Mouse (Mus musculus) forebrain, embryonic 14.5 days (tissue): ENCODE measurements at regions not wholly inside any gene's neighbourhood (a gene's known extent, or its start where the extent isn't known, plus 50 kb on each side); places are given as distances from the start of the nearest gene placed in this dataset.
A peak's percentile ranks its signal among the peaks of the same experiment; 100 is the strongest.

Experiments
- ATAC-seq: fragments of 200-750 bp; cut with Nextera tagmentation; 2 replicates; pipeline ENCODE4 v1.8.0; 2017; ENCODE audit warnings: mild to moderate bottlenecking, moderate library complexity
- DNase-seq: peaks from one replicate; pipeline ENCODE4 v3.0.0-alpha.2; 2015; ENCODE audit warnings: low spot score
- H3K27ac ChIP-seq: fragments of 300-500 bp; sonication (generic); 2 replicates; pipeline ENCODE4 v1.5.1; 2014; ENCODE audit warnings: low read depth, mild to moderate bottlenecking, control low read depth, low read length, moderate library complexity
- H3K27me3 ChIP-seq: fragments of 300-500 bp; sonication (generic); replicated peaks from 2 replicates; pipeline ENCODE4 v1.6.1; 2014; ENCODE audit warnings: low read length, control low read depth, mixed read lengths; ENCODE audit not compliant: control insufficient read depth, insufficient read depth
- H3K36me3 ChIP-seq: fragments of 300-500 bp; sonication (generic); 2 replicates; pipeline ENCODE4 v1.6.1; 2014; ENCODE audit warnings: low read length, control low read depth; ENCODE audit not compliant: control insufficient read depth, insufficient read depth
- H3K4me1 ChIP-seq: fragments of 300-500 bp; sonication (generic); 2 replicates; pipeline ENCODE4 v1.6.1; 2014; ENCODE audit warnings: antibody characterized with exemption, low read length, control low read depth; ENCODE audit not compliant: control insufficient read depth, insufficient read depth
- H3K4me2 ChIP-seq: fragments of 300-500 bp; sonication (generic); 2 replicates; pipeline ENCODE4 v1.6.1; 2014; ENCODE audit warnings: mild to moderate bottlenecking, control low read depth, low read length
- H3K4me3 ChIP-seq: fragments of 300-500 bp; sonication (generic); 2 replicates; pipeline ENCODE4 v1.5.1; 2014; ENCODE audit warnings: low read depth, low read length, control low read depth
- H3K9ac ChIP-seq: fragments of 300-500 bp; sonication (generic); 2 replicates; pipeline ENCODE4 v1.6.1; 2014; ENCODE audit warnings: mild to moderate bottlenecking, low read length, control low read depth, moderate library complexity
- H3K9me3 ChIP-seq: fragments of 300-500 bp; sonication (generic); replicated peaks from 2 replicates; pipeline ENCODE4 v1.6.1; 2016; ENCODE audit warnings: low read length, control low read depth, mixed read lengths; ENCODE audit not compliant: control insufficient read depth
- WGBS: fragments of 180-500 bp; shearing (Covaris S2); extraction: QIAGEN DNeasy Blood & Tissue Kit; methylation state at CpG from one replicate; pipeline ENCODE4 v1.1.7; 2014; 5-methylcytosine and 5-hydroxymethylcytosine counted together

- Histone ChIP-seq H3K4me2 (no peak overlapping the region), H3K9me3 (no peaks in the 10 kb centered on the region), H3K27ac (no peak overlapping the region), H3K4me1 (no peaks in the 10 kb centered on the region), H3K36me3 (no peaks in the 10 kb centered on the region), H3K27me3 (no peaks in the 10 kb centered on the region), H3K9ac (no peak overlapping the region), H3K4me3 (no peak overlapping the region)
- DNase-seq (no peak), ATAC-seq (no peak)
- 85% methylated on average over 7 of the region's 7 CpGs for WGBS
Measured at GRCm38 (mm10) chr6:31995977-31996376, 54.1 kb upstream of the 1700012A03Rik start.

- Histone ChIP-seq H3K9ac (no peak overlapping the region), H3K4me1 (no peaks in the 10 kb centered on the region), H3K4me2 (no peak overlapping the region), H3K27me3 (no peaks in the 10 kb centered on the region), H3K36me3 (no peaks in the 10 kb centered on the region), H3K9me3 (no peaks in the 10 kb centered on the region), H3K4me3 (no peak overlapping the region), H3K27ac (no peak overlapping the region)
- ATAC-seq (no peak), DNase-seq (no peak)
- 77% methylated on average over 4 of the region's 4 CpGs for WGBS
Measured at GRCm38 (mm10) chr6:31995249-31995648, 54.8 kb upstream of the 1700012A03Rik start.

GRCm38 (mm10) chr6:31985698-31986097 lies 64.3 kb upstream of the 1700012A03Rik start:
- Histone ChIP-seq H3K36me3 (no peaks in the 10 kb centered on the region), H3K4me1 (no peaks in the 10 kb centered on the region), H3K4me3 (no peak overlapping the region), H3K9ac (no peak overlapping the region), H3K27me3 (no peaks in the 10 kb centered on the region), H3K27ac (no peak overlapping the region), H3K9me3 (no peaks in the 10 kb centered on the region), H3K4me2 (no peak overlapping the region)
- ATAC-seq (no peak), DNase-seq (no peak)
- 7% methylated on average over 3 of the region's 3 CpGs for WGBS

- Histone ChIP-seq H3K9ac (no peak overlapping the region), H3K27me3 (no peaks in the 10 kb centered on the region), H3K36me3 (no peaks in the 10 kb centered on the region), H3K4me3 (no peak overlapping the region), H3K4me1 (no peaks in the 10 kb centered on the region), H3K9me3 (no peaks in the 10 kb centered on the region), H3K27ac (no peak overlapping the region), H3K4me2 (no peak overlapping the region)
- DNase-seq (no peak), ATAC-seq (no peak)
- WGBS = 96% methylated on average over 6 of the region's 6 CpGs
Measured at GRCm38 (mm10) chr6:31976705-31977104, 73.3 kb upstream of the 1700012A03Rik start.

GRCm38 (mm10) chr6:31948063-31948481 lies 102.0 kb upstream of the 1700012A03Rik start:
- no peak overlapping the region for H3K4me3 ChIP-seq
- H3K9me3 ChIP-seq = no peaks in the 10 kb centered on the region
- peak; percentile 92 for ATAC-seq
- peak overlapping the region; percentile 84 for H3K27ac ChIP-seq
- no peak overlapping the region for H3K9ac ChIP-seq
- no peaks in the 10 kb centered on the region for H3K36me3 ChIP-seq
- H3K4me1 ChIP-seq = peaks cover 20% of the 10 kb centered on the region
- H3K27me3 ChIP-seq = no peaks in the 10 kb centered on the region
- 3% methylated on average over 4 of the region's 4 CpGs for WGBS
- peak; percentile 93 for DNase-seq
- H3K4me2 ChIP-seq = no peak overlapping the region

GRCm38 (mm10) chr6:31946572-31946971 lies 103.5 kb upstream of the 1700012A03Rik start:
- Histone ChIP-seq H3K4me3 (no peak overlapping the region), H3K4me2 (no peak overlapping the region), H3K36me3 (no peaks in the 10 kb centered on the region), H3K27ac (no peak overlapping the region), H3K4me1 (peaks cover 20% of the 10 kb centered on the region), H3K9me3 (no peaks in the 10 kb centered on the region), H3K27me3 (no peaks in the 10 kb centered on the region), H3K9ac (no peak overlapping the region)
- ATAC-seq (no peak), DNase-seq (no peak)
- 86% methylated on average over 5 of the region's 5 CpGs for WGBS

GRCm38 (mm10) chr6:31945347-31945746 lies 104.7 kb upstream of the 1700012A03Rik start:
- ATAC-seq (no peak), DNase-seq (no peak)
- no peak overlapping the region for H3K4me3 ChIP-seq
- no peaks in the 10 kb centered on the region for H3K36me3 ChIP-seq
- 51% methylated on average over 7 of the region's 7 CpGs for WGBS
- no peak overlapping the region for H3K9ac ChIP-seq
- no peak overlapping the region for H3K27ac ChIP-seq
- no peaks in the 10 kb centered on the region for H3K27me3 ChIP-seq
- H3K4me1 ChIP-seq = peaks cover 20% of the 10 kb centered on the region
- H3K4me2 ChIP-seq = no peak overlapping the region
- H3K9me3 ChIP-seq = no peaks in the 10 kb centered on the region

- DNase-seq (no peak), ATAC-seq (no peak)
- H3K4me1 ChIP-seq = peaks cover 20% of the 10 kb centered on the region
- no peak overlapping the region for H3K9ac ChIP-seq
- no peak overlapping the region for H3K4me2 ChIP-seq
- no peak overlapping the region for H3K27ac ChIP-seq
- no peak overlapping the region for H3K4me3 ChIP-seq
- H3K9me3 ChIP-seq = no peaks in the 10 kb centered on the region
- WGBS = 84% methylated on average over 8 of the region's 8 CpGs
- H3K36me3 ChIP-seq = no peaks in the 10 kb centered on the region
- H3K27me3 ChIP-seq = no peaks in the 10 kb centered on the region
Measured at GRCm38 (mm10) chr6:31944546-31944945, 105.5 kb upstream of the 1700012A03Rik start.

GRCm38 (mm10) chr6:31942696-31943095 lies 107.3 kb upstream of the 1700012A03Rik start:
- no peaks in the 10 kb centered on the region for H3K9me3 ChIP-seq
- ATAC-seq = no peak
- H3K27me3 ChIP-seq = no peaks in the 10 kb centered on the region
- H3K9ac ChIP-seq = no peak overlapping the region
- DNase-seq = no peak
- 75% methylated on average over 4 of the region's 4 CpGs for WGBS
- H3K4me1 ChIP-seq = peaks cover 8% of the 10 kb centered on the region
- H3K4me2 ChIP-seq = no peak overlapping the region
- no peak overlapping the region for H3K27ac ChIP-seq
- H3K4me3 ChIP-seq = no peak overlapping the region
- no peaks in the 10 kb centered on the region for H3K36me3 ChIP-seq
